Mouse (Mus musculus) liver, adult 2 months (tissue): ENCODE data around the gene Zswim7. TPM values are rescaled to one million over a fixed set of nuclear protein-coding genes. Genes with fewer than 3 reads are reported as not detected.
A peak's percentile ranks its signal among the peaks of the same experiment; 100 is the strongest.

ENCODE experiments used
- DNase-seq: peaks from one replicate; pipeline ENCODE4 v3.0.0-alpha.2; 2011; ENCODE audit warnings: low read depth, low spot score; ENCODE audit errors: extremely low read depth
- H3K27ac ChIP-seq: fragments of 200-500 bp; replicated peaks from 2 replicates; pipeline ENCODE4 v1.5.1; 2012; ENCODE audit warnings: low read depth, mild to moderate bottlenecking, control low read depth, inconsistent platforms, low read length; ENCODE audit not compliant: insufficient read depth
- H3K27me3 ChIP-seq: fragments of 200-500 bp; 2 replicates; pipeline ENCODE4 v1.6.1; 2012; ENCODE audit warnings: mild to moderate bottlenecking, moderate library complexity, low read length, inconsistent platforms; ENCODE audit not compliant: control insufficient read depth, insufficient read depth
- H3K36me3 ChIP-seq: fragments of 200-500 bp; 2 replicates; pipeline ENCODE4 v1.6.1; 2012; ENCODE audit warnings: low read length, inconsistent platforms; ENCODE audit not compliant: control insufficient read depth, insufficient read depth
- H3K4me1 ChIP-seq: fragments of 200-500 bp; 2 replicates; pipeline ENCODE4 v1.6.1; 2011; ENCODE audit warnings: low read length; ENCODE audit not compliant: control insufficient read depth, insufficient read depth
- H3K4me3 ChIP-seq: fragments of 200-500 bp; 2 replicates; pipeline ENCODE4 v1.5.1; 2011; ENCODE audit warnings: low read depth, mild to moderate bottlenecking, control low read depth, low read length, moderate library complexity; ENCODE audit not compliant: insufficient read depth
- H3K79me2 ChIP-seq: fragments of 200-500 bp; 2 replicates; pipeline ENCODE4 v1.6.1; 2012; ENCODE audit warnings: inconsistent platforms, mild to moderate bottlenecking, low read length, moderate library complexity; ENCODE audit not compliant: control insufficient read depth, insufficient read depth
- H3K9ac ChIP-seq: fragments of 200-500 bp; 2 replicates; pipeline ENCODE4 v1.6.1; 2012; ENCODE audit warnings: low read depth, mild to moderate bottlenecking, control low read depth, inconsistent platforms, low read length
- CTCF ChIP-seq: fragments of 200-500 bp; IDR thresholded peaks from 2 replicates; pipeline ENCODE4 v1.5.1; 2011; ENCODE audit warnings: low read depth, low read length, control low read depth
- POLR2A ChIP-seq: fragments of 200-500 bp; IDR thresholded peaks from 2 replicates; pipeline ENCODE4 v1.6.1; 2011; ENCODE audit warnings: low read length, control low read depth; ENCODE audit not compliant: insufficient read depth; ENCODE audit errors: extremely low read depth
- WGBS: fragments of 180-500 bp; shearing (Covaris S2); methylation state at CpG from one replicate; pipeline ENCODE4 v1.1.7; 2018; 5-methylcytosine and 5-hydroxymethylcytosine counted together
- polyA plus RNA-seq: library from polyadenylated mRNA; depleted of rRNA; stranded (reverse); fragments of >200 nt; gene quantifications from 2 replicates; pipeline ENCODE4 v1.2.3, GENCODE M21; 2012; rRNA removed
- total RNA-seq: library from RNA; depleted of rRNA; stranded (reverse); fragments of >200 nt; gene quantifications from 2 replicates; pipeline ENCODE4 v1.2.3, GENCODE M21; 2014; rRNA removed

The Zswim7 gene
- total and polyA plus RNA-seq, 2 experiments: 13.5 to 18.6 TPM

DNA sequence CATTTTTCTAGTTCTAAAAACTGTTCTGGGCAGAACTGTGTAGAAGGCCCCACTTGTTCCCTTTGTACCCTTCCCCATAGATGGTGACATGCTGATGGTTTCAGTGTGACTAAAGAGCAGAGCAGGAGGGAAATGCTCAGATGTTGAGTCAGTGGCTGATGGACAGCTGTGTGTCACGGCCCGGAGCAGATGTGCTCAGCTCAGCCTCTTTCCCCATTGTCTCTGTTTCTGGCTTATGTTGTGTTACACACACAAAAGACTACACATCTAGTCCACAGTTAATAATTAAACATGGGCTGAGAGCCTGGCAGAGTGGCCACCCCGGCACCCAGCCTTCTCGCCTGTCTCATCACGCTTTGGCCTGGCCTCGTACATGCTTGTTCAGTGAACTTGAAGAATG, 63.4 kb downstream of the Zswim7 start:
- Histone ChIP-seq H3K27ac (no peak overlapping the region), H3K4me1 (peaks cover 4% of the 10 kb centered on the region; the same call in 1 of the 2 replicates), H3K79me2 (no peaks in the 10 kb centered on the region), H3K36me3 (no peaks in the 10 kb centered on the region), H3K4me3 (no peak overlapping the region), H3K27me3 (no peaks in the 10 kb centered on the region), H3K9ac (no peak overlapping the region)
- WGBS: 37% methylated on average over 6 of the region's 6 CpGs
- DNase-seq: peak; percentile 30
- TF ChIP-seq CTCF: no peak
- TF ChIP-seq POLR2A: no peak

Other genes starting within 250 kb of the Zswim7 start
- 0.07 TPM in 1 of 2 replicates, not detected in the other for gene Adora2b, start 32.4 kb downstream of the Zswim7 start, total RNA-seq
- gene Adora2b, start 32.4 kb downstream of the Zswim7 start, polyA plus RNA-seq: 0.07 and 0.11 TPM in 2 replicates
- 14.0 and 14.8 TPM in 2 replicates for gene Ttc19, start 98 bp upstream of the Zswim7 start, total RNA-seq
- gene Ttc19, start 98 bp upstream of the Zswim7 start, polyA plus RNA-seq: 8.0 and 8.2 TPM in 2 replicates
- gene Pigl, start 177.1 kb upstream of the Zswim7 start, total RNA-seq: 1.5 and 1.9 TPM in 2 replicates
- gene Pigl, start 177.1 kb upstream of the Zswim7 start, polyA plus RNA-seq: 2.8 and 3.6 TPM in 2 replicates
- 48.0 and 51.4 TPM in 2 replicates for gene Ncor1, start 177.2 kb upstream of the Zswim7 start, total RNA-seq
- gene Ncor1, start 177.2 kb upstream of the Zswim7 start, polyA plus RNA-seq: 45.7 and 46.8 TPM in 2 replicates